Mouse (Mus musculus) frontal cortex, adult 2 months (tissue): ENCODE measurements around the gene Ccne1. TPM values are rescaled to one million over a fixed set of nuclear protein-coding genes. Genes with fewer than 3 reads are reported as not detected.

Experiments used
- DNase-seq, 2 experiments: peaks; one replicate each; pipeline ENCODE4 v3.0.0; 2022; ENCODE audit warnings: low spot score in 1 of 2; ENCODE audit errors: extremely low spot score in 1 of 2
- polyA plus RNA-seq: library from polyadenylated mRNA; depleted of rRNA; stranded (reverse); fragments of >200 nt; gene quantifications from 2 replicates; pipeline ENCODE4 v1.2.3, GENCODE M21; 2012

Ccne1 gene
- polyA plus RNA-seq, 1 experiment, result 19.0 TPM

- DNase-seq, result no peak
These were observed 3.2 kb downstream of the Ccne1 start for GRCm38 (mm10) chr7:38104097-38104496.

DNA sequence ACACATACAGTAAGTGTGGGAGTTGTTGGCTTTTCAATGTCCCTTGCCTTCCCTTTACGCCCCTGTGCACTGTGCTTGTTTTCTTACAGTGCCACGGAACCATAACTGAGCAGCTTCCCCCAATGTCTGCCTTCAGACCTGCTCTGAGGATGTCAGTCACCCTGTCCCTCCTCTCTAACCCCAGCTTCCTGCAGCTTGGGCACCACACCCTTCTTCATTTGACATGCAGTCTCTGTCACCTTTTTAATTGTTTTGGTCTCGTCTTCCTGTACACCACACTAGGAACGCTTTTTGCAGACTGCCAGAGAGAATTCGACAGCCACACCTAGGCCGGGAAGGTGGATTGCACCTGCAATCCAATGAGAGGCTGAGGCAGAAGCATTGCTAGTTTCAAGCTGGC, 13.0 kb downstream of the Ccne1 start:
- DNase-seq, result no peak

GRCm38 (mm10) chr7:38093101-38093500, 14.2 kb downstream of the Ccne1 start:
- no peak for DNase-seq

DNA sequence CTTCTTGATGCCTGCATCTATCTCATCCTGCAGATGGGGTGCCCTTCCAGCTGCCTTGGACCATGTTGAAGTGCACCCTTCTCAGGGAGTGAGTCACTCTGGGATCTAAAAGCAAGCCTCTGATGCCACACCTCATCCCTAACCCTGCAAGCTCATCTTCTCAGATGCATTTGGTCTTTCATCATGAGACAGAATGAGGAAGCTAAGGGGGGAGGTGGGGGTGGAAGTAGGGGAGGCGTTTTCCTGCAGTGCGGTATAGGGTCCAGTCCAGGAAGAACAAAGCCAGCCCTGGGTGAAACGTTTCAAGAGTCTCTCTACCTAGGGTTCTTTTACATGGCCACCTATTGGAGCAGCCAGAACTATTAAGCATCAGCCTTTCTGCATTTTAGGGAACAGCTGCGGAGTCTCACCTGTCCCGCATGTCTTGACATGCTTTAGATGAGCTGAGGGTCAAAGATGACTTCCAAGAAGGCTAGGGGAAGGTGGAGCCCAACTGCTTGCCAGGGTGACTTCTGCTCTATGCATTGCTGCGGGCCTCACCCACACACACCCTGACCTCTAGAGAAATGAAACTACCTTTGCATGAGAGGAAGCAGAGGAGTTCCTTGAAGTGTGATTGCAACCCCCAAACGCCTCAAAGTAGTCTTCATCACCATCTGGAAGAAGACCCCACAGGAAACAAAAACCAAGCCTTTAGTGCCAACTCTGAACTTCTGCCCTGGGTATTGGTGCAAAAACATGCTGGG, 17.2 kb downstream of the Ccne1 start:
- DNase-seq, result no peak

DNA sequence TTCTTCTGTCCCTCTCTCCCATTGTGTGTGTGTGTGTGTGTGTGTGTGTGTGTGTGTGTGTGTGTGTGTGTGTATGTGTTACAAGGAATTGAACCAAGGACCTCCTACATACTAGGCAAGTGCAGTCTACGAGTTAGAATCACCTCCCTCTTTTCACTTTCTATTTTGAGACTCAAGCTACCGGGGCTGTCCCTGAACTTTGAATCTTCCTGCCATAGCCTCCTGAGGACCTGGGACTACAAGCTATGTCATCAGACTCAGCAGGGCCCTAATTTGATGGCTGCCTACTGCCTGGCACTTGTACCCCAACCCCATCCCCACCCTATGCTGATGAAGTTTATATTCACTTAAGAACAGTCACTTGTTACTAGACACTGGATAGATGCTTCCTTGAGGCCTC, 18.9 kb downstream of the Ccne1 start:
- no peak for DNase-seq

DNA sequence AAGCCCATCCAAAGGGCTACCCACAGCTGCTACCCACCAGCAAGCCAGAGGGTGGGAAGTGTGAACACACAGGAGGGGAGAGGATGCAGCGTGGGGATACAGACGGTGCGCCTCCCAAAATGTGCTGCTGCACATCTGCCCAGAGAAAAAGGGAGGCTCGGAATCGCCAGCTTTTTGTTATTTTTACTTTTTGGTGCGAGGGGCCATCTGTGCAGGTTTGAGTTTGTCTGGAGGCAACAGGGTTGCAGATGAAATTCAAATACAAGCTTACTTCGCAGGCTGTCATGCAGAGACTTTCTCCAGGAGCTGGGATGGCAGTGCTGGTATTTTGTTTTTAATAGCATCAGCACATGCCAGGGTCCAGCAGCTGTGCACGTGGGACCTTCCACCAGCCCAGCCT, 19.5 kb downstream of the Ccne1 start:
- peak; percentile 61 to 83 for DNase-seq

- no peak for DNase-seq
These were observed 20.9 kb downstream of the Ccne1 start for GRCm38 (mm10) chr7:38086401-38086800.

- DNase-seq, result peak in 1 of 2 experiments; percentile 29
These were observed 21.6 kb downstream of the Ccne1 start for GRCm38 (mm10) chr7:38085573-38086211.

GRCm38 (mm10) chr7:38084778-38085572, 22.4 kb downstream of the Ccne1 start:
- peak; percentile 99 for DNase-seq

DNA sequence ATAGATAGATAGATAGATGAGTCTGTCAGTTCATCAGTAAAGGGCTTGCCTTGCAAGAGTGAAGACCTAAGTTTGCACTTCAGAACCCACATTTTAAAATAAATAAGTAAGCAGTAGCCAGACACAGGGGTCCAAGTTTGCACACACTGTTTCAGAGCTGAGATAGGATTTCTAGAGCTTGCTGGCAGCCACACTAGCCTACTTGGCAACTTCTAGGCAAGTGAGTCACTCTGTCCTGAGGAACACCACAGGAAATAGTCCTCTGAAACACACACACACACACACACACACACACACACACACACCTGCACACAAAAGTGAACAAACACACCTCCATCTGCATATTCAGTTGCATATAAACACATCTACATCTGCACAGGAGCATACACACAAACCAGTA, 24.4 kb downstream of the Ccne1 start:
- DNase-seq, result no peak

DNA sequence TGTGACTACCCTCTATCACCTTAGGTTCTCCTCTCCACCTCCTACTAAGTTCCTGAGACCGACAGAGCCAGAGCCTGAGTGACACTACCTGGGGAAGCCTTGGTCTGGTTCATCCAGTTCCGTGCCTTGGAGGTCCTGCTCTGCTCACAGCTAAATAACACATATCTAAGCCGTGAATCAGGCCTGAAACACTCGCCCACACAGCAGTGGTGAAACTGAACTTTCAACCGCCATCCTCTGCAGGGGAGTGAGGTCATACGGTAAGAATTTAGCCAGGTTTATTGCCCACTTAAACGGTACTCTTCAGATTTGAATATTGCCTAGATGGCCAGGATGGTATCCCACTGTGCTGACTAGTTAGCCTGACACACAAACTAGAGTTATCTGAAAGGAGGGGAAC, 30.1 kb downstream of the Ccne1 start:
- no peak for DNase-seq

DNA sequence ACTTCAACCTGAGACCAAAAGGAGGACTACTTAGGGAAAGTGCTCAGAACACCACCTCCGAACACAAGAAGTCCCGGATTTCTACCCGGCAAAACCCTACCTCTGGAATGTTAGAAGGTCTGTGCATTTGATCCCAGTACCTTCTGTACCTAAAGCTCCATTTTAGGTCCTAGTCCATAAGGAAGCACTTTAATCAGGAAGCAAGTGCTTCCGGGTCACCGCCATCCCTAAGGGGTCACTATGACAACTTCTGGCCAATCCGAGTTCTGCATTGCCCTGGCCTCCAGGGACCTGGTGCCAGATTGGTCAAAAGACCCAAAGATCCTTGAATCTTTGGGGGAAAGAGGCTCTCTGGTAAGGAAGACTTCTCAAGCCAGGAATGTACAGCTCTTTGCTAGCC, 31.8 kb downstream of the Ccne1 start:
- DNase-seq, result no peak

DNA sequence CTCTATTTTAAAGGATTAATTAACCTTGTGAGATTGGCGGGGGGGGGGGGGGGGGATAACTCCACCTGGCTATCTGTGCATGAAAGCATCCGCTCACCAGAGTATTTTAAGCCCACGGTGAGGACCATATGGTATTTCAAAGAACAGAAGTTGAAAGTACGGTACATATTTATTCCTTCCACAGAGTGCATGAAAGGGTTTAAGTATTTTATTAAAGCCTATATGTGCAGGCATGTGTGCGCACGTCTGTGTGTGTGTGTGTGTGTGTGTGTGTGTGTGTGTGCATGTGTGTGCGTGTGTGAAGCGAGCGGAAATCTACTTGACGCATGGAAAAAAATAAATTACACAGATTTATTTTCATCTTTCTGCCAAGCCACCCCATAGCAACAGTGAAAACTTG, 32.4 kb downstream of the Ccne1 start:
- DNase-seq, result peak in 1 of 2 experiments; percentile 13

DNA sequence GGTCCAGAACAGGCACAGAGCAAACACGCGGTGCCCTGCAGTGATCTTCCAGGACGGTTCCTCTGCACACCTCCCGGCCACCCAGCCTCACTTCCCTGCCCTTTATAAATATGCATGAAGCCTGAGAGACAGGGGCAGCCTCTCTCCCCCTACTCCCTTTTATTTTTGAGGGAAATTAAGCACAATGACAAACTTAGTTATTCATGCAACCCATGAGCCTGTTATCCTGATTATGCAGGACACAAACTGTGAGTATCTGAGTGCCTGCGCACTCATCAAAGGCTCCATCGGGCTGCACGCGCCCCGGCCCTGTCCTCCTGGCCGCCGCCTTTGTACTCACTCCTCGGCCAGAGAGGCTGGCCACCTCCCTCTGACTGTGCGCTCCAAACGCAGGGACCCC, 32.8 kb downstream of the Ccne1 start:
- no peak for DNase-seq

DNA sequence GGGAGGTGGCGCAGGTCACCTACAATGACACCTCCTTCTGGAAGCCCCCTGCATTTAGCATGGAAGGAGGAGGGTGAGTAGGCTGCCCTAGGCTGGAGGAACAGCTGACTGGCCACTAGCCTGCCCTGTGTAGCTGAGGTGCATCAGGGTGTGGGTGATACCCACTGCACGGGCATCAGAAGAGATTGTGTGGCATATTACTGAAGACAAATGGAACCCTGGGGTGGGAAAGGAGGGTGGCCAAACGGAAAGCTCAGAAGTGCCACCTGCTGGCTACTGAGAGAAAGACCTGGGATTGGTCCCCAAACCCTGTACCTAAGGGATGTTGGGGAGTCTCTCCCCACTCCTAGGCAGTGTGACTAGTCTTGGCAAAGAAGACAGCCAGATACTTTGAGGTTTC, 33.6 kb downstream of the Ccne1 start:
- DNase-seq, result peak in 1 of 2 experiments; percentile 80

- peak in 1 of 2 experiments; percentile 32 for DNase-seq
These were observed 36.3 kb downstream of the Ccne1 start for GRCm38 (mm10) chr7:38071065-38071464.

- no peak for DNase-seq
These were observed 36.7 kb downstream of the Ccne1 start for GRCm38 (mm10) chr7:38070663-38071062.

GRCm38 (mm10) chr7:38064431-38064830, 42.9 kb downstream of the Ccne1 start:
- DNase-seq, result no peak

DNA sequence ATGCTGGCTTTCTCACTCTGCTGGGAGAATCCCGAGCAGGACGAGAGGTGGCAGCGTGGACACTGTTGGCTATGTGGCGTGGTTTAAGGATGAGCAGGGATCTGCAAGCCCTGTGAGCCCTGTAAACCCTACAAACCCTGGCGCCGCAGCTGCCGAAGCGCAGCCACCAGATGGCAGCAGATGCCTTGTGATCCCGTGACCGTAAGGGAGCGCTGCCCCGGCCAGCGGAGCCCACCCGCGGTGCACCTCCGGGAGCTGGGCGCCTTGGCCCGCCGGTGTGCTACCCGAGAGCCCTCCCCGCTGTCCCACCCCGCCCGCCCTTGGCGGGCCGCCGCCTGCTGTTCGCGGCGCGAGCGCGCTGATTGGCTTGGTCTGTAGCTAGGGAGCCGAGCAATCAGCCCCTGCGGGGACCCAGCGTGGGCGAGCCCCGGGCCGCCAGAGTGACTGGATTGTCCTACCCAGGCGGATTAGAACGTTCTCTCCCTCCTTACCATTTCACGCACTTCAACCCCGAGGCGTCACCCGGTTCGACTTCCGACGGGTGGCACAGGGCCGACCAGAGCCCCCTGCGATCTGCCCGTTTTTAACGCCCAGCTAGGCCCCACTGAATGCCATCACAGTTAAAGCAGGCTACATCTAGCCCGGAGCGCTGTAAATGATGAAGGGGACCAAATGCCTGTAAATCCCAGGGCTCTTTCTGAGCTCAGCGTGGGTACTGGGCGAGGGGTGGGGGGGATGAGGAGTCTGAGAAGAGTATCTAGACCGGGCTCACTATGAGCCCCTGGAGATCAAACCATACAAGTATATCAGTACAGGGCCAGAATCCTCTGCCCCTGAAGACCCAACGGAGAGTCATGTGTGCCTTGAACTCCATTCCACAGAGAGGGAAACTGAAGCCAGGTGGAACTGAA, 46.0 kb downstream of the Ccne1 start:
- DNase-seq, result peak; percentile 77 to 93

- no peak for DNase-seq
These were observed 47.6 kb downstream of the Ccne1 start for GRCm38 (mm10) chr7:38059636-38060330.
